Mouse (Mus musculus): ENCODE results near the gene Cacna1c.

GRCm38 (mm10) chr6:119037815-119038214 lies 158.4 kb downstream of the Cacna1c start:
- TF ChIP-seq ZNF384 (IDR thresholded peaks at IDR 0.05; ENCODE audit: low read depth, low read length) (no peak), MAFK (IDR thresholded peaks at IDR 0.05; ENCODE audit: insufficient read depth, low read depth, low read length) (no peak), HCFC1 (IDR thresholded peaks at IDR 0.05; ENCODE audit: borderline replicate concordance, insufficient read depth, low read length) (no peak), ZC3H11A (IDR thresholded peaks at IDR 0.05; ENCODE audit: borderline replicate concordance, low read depth, low read length) (no peak)
